Mouse (Mus musculus): ENCODE measurements at regions not wholly inside any gene's neighbourhood (a gene's known extent, or its start where the extent isn't known, plus 50 kb on each side); places are given as distances from the start of the nearest gene placed in this dataset.

DNA sequence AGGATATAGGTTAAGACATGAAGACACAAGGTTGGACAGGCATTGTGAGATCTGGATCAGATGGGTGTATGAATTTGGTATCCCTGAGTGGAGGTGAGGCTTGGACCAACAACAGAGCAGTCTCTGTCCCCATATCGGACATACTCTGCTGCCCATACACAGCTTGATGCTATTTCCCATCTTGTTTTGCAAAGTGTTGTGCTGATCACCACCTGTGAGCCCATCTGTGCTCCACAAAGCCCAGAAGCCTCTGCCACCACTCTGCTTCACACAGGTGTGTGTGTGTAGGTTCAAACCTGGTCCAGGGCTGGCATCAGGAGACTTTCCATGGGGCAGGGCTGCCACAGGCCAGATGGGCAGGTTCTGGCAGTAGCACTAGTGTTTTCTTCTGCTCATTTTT, 252.9 kb upstream of the Dpp6 start:
- no peaks in the 10 kb centered on the region for H3K27me3 ChIP-seq (ENCODE audit: insufficient read depth, low read length)
- H3K9me3 ChIP-seq (ENCODE audit: low read length), result no peaks in the 10 kb centered on the region
- no peak for TF ChIP-seq EP300 (IDR thresholded peaks at IDR 0.05; ENCODE audit: low read depth)
- no peak for TF ChIP-seq CTCF (IDR thresholded peaks at IDR 0.05; ENCODE audit: low read depth)
- H3K27ac ChIP-seq (ENCODE audit: low read depth), result no peak overlapping the region
- no peaks in the 10 kb centered on the region for H3K36me3 ChIP-seq (replicated peaks; ENCODE audit: insufficient read depth, low read length)
- no peaks in the 10 kb centered on the region for H3K4me1 ChIP-seq (ENCODE audit: insufficient read depth)
- ATAC-seq (no peak), DNase-seq (no peak)
- WGBS (ENCODE audit: insufficient replicate concordance), result 67% methylated on average over 1 of the region's 1 CpGs
- no peak overlapping the region for H3K4me3 ChIP-seq (ENCODE audit: low read depth, low read length)
- H3K9ac ChIP-seq (replicated peaks), result no peak overlapping the region
- H3K4me2 ChIP-seq (ENCODE audit: low read depth, low read length), result no peak overlapping the region

DNA sequence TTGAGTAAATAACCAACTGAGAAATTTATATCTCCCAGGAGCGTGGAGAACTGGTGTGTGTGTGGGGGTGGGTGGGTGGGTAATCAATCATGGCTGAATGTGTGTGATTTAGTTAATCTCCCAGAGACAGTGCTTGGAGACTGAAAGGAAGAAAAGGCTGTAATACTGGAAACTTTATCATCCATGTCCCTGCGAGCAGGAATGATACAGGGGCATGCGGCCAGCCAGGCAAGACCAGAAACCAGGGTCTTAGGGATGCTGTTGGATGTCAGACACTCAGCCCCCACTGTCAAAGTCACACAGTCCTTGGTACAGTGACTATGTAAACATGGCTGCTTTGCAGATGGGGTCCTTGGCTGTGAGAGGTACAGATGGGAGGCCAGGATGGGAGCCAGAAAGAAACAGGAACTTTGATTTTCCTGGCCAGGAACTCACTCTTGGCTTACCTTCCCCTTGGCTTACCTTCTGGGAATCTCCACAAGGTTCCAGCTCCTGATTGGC, 244.3 kb upstream of the Dpp6 start:
- H3K4me1 ChIP-seq (ENCODE audit: insufficient read depth), result no peaks in the 10 kb centered on the region
- DNase-seq, result no peak
- 74% methylated on average over 3 of the region's 3 CpGs for WGBS (ENCODE audit: insufficient replicate concordance)
- H3K9me3 ChIP-seq (ENCODE audit: low read length), result no peaks in the 10 kb centered on the region
- no peak overlapping the region for H3K9ac ChIP-seq (replicated peaks)
- H3K27me3 ChIP-seq (ENCODE audit: insufficient read depth, low read length), result no peaks in the 10 kb centered on the region
- no peak overlapping the region for H3K4me3 ChIP-seq (ENCODE audit: low read depth, low read length)
- no peak for ATAC-seq
- TF ChIP-seq CTCF (IDR thresholded peaks at IDR 0.05; ENCODE audit: low read depth) (no peak), EP300 (IDR thresholded peaks at IDR 0.05; ENCODE audit: low read depth) (no peak)
- no peak overlapping the region for H3K27ac ChIP-seq (ENCODE audit: low read depth)
- no peaks in the 10 kb centered on the region for H3K36me3 ChIP-seq (replicated peaks; ENCODE audit: insufficient read depth, low read length)
- H3K4me2 ChIP-seq (ENCODE audit: low read depth, low read length), result no peak overlapping the region

DNA sequence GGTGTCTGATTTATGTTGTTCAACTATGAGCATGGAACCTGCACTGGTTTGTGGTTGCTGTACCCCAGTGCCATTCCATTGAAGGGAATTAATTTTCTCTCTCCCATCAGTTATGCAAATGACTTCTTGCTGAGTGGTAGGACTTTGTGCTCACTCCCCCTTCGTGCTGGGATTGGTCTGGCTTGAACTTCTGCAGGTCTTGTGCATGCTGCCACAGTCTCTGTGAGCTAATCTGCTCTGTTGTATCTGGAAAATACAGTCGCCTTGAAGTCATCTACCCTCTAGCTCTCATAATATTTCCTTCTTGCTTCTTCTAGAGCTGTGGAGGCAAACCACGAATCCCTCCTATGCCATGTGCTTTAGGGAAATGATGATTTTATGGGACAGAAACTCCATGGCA, 243.6 kb upstream of the Dpp6 start:
- TF ChIP-seq EP300 (IDR thresholded peaks at IDR 0.05; ENCODE audit: low read depth), result no peak
- TF ChIP-seq CTCF (IDR thresholded peaks at IDR 0.05; ENCODE audit: low read depth), result no peak
- Histone ChIP-seq H3K4me1 (ENCODE audit: insufficient read depth) (no peaks in the 10 kb centered on the region), H3K9ac (replicated peaks) (no peak overlapping the region), H3K27ac (ENCODE audit: low read depth) (no peak overlapping the region), H3K27me3 (ENCODE audit: insufficient read depth, low read length) (no peaks in the 10 kb centered on the region), H3K4me2 (ENCODE audit: low read depth, low read length) (no peak overlapping the region), H3K36me3 (replicated peaks; ENCODE audit: insufficient read depth, low read length) (no peaks in the 10 kb centered on the region), H3K4me3 (ENCODE audit: low read depth, low read length) (no peak overlapping the region), H3K9me3 (ENCODE audit: low read length) (no peaks in the 10 kb centered on the region)
- DNase-seq (no peak), ATAC-seq (no peak)
- 56% methylated on average over 3 of the region's 3 CpGs for WGBS (ENCODE audit: insufficient replicate concordance)

DNA sequence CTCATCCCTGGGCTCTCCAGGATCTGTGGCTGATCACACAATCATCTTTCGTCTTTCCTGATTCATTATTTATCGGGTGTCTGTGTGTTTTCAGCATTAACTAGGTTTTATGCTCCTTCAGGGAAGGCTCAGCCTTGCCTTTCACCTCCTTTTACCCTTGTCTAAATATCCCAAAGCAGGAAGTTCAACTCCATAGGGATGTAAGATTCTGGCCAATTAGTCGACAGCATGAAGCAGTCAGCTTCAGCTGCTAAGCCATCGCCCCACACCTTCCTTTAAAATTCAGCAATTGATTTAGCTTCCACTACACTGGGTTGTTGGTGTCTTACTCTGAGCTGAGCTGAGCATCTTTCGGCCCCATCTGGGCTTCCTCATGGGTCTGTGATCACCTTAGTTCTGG, 230.9 kb upstream of the Dpp6 start:
- Histone ChIP-seq H3K4me2 (ENCODE audit: low read depth, low read length) (no peak overlapping the region), H3K27me3 (ENCODE audit: insufficient read depth, low read length) (no peaks in the 10 kb centered on the region), H3K27ac (ENCODE audit: low read depth) (no peak overlapping the region), H3K4me3 (ENCODE audit: low read depth, low read length) (no peak overlapping the region), H3K9ac (replicated peaks) (no peak overlapping the region), H3K4me1 (ENCODE audit: insufficient read depth) (no peaks in the 10 kb centered on the region), H3K9me3 (ENCODE audit: low read length) (no peaks in the 10 kb centered on the region), H3K36me3 (replicated peaks; ENCODE audit: insufficient read depth, low read length) (no peaks in the 10 kb centered on the region)
- ATAC-seq (no peak), DNase-seq (no peak)
- TF ChIP-seq EP300 (IDR thresholded peaks at IDR 0.05; ENCODE audit: low read depth) (no peak), CTCF (IDR thresholded peaks at IDR 0.05; ENCODE audit: low read depth) (no peak)
- 80% methylated on average over 5 of the region's 5 CpGs for whole genome bisulfite sequencing (ENCODE audit: insufficient replicate concordance)

DNA sequence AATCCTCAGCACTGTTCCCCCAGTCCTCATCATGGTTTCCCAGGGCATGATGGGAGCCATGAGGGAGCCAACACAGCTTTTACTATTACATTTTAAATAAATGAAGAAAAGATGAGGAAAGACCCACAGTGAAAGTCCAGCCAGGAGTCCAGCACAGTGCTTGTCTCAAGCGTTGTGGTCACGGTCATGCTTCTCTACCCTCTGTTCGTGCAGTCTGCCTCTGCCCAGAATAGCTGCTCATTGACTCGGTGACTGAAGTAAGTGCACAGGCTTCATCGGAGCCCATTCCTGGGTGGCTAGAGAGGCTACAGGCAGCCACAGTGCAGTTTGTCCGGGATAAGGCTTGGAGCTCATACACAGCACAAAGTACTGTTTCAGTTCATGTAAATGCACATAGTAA, 226.1 kb upstream of the Dpp6 start:
- H3K4me1 ChIP-seq (ENCODE audit: insufficient read depth), result no peaks in the 10 kb centered on the region
- H3K4me3 ChIP-seq (ENCODE audit: low read depth, low read length), result no peak overlapping the region
- H3K4me2 ChIP-seq (ENCODE audit: low read depth, low read length), result no peak overlapping the region
- no peaks in the 10 kb centered on the region for H3K27me3 ChIP-seq (ENCODE audit: insufficient read depth, low read length)
- H3K27ac ChIP-seq (ENCODE audit: low read depth), result no peak overlapping the region
- no peak overlapping the region for H3K9ac ChIP-seq (replicated peaks)
- WGBS (ENCODE audit: insufficient replicate concordance), result 77% methylated on average over 6 of the region's 6 CpGs
- no peaks in the 10 kb centered on the region for H3K9me3 ChIP-seq (ENCODE audit: low read length)
- no peaks in the 10 kb centered on the region for H3K36me3 ChIP-seq (replicated peaks; ENCODE audit: insufficient read depth, low read length)
- ATAC-seq (no peak), DNase-seq (no peak)
- TF ChIP-seq EP300 (IDR thresholded peaks at IDR 0.05; ENCODE audit: low read depth) (no peak), CTCF (IDR thresholded peaks at IDR 0.05; ENCODE audit: low read depth) (no peak)

DNA sequence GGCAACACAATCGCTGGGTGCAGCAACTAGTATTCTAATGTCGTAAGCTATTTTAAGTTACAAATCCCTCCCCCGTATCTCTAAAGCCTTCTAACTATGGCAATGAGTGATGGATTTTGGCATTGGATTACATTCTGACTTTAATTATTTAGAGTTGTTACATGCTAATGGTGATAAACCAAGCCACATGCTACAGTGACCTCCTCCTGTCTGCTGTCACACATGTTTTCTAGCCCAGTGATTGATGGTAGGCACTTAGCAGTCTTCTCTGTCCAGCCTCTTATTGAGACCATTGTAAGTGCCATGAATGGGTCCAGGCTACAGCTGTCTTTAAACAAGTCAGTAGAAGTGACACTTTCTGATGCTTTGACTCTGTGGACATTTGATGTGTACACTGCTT, 224.7 kb upstream of the Dpp6 start:
- no peaks in the 10 kb centered on the region for H3K27me3 ChIP-seq (ENCODE audit: insufficient read depth, low read length)
- H3K4me1 ChIP-seq (ENCODE audit: insufficient read depth), result no peaks in the 10 kb centered on the region
- 84% methylated on average over 3 of the region's 3 CpGs for WGBS (ENCODE audit: insufficient replicate concordance)
- TF ChIP-seq EP300 (IDR thresholded peaks at IDR 0.05; ENCODE audit: low read depth), result no peak
- no peak for TF ChIP-seq CTCF (IDR thresholded peaks at IDR 0.05; ENCODE audit: low read depth)
- DNase-seq, result no peak
- H3K9me3 ChIP-seq (ENCODE audit: low read length), result no peaks in the 10 kb centered on the region
- H3K9ac ChIP-seq (replicated peaks), result no peak overlapping the region
- H3K4me2 ChIP-seq (ENCODE audit: low read depth, low read length), result no peak overlapping the region
- no peak overlapping the region for H3K4me3 ChIP-seq (ENCODE audit: low read depth, low read length)
- H3K36me3 ChIP-seq (replicated peaks; ENCODE audit: insufficient read depth, low read length), result no peaks in the 10 kb centered on the region
- H3K27ac ChIP-seq (ENCODE audit: low read depth), result no peak overlapping the region
- ATAC-seq, result no peak

DNA sequence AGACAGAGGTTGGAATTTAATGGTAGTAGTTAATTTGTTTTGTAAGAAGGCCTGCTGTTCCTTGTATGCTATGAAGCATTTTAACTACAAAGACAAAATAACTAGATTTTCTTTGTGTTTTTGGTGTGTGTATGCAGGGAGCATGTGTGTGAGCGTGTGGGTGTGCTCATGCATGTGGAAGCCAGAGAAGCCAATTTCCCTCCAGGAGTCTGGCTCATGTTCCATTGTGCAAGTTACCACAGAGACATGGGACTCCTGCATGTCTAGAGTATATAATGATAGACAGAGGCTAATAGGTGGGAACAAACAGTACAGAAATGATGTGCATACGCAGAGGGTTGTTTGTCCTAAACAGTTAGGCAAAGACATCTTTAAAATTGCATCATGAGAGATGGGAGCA, 219.0 kb upstream of the Dpp6 start:
- no peaks in the 10 kb centered on the region for H3K9me3 ChIP-seq (ENCODE audit: low read length)
- ATAC-seq (no peak), DNase-seq (no peak)
- no peaks in the 10 kb centered on the region for H3K27me3 ChIP-seq (ENCODE audit: insufficient read depth, low read length)
- H3K27ac ChIP-seq (ENCODE audit: low read depth), result no peak overlapping the region
- H3K9ac ChIP-seq (replicated peaks), result no peak overlapping the region
- no peak for TF ChIP-seq CTCF (IDR thresholded peaks at IDR 0.05; ENCODE audit: low read depth)
- no peak overlapping the region for H3K4me2 ChIP-seq (ENCODE audit: low read depth, low read length)
- no peaks in the 10 kb centered on the region for H3K36me3 ChIP-seq (replicated peaks; ENCODE audit: insufficient read depth, low read length)
- no peak overlapping the region for H3K4me3 ChIP-seq (ENCODE audit: low read depth, low read length)
- no peaks in the 10 kb centered on the region for H3K4me1 ChIP-seq (ENCODE audit: insufficient read depth)
- 72% methylated on average over 2 of the region's 2 CpGs for WGBS (ENCODE audit: insufficient replicate concordance)

All from liver, postnatal 0 days (tissue).